In genomic region chr13:43374205-43374604, GRCm38 (mm10) we compare ENCODE assay signal across 26 mouse cellular contexts. TPM values are rescaled to one million over a fixed set of nuclear protein-coding genes. Genes with fewer than 3 reads are reported as not detected.
DNase-seq lines count a peak whose midpoint lies in the region; ATAC-seq and TF ChIP-seq lines count a peak whose summit lies in the region.
"Had no signal": no experiment of that assay in that cellular context is flagged by ENCODE, and none has a peak within 500 bp of the region (broad histone marks: within the 10 kb centered on the region; RNA-seq: fewer than 3 reads in every experiment).

No protein-coding gene starts in this region.

- TF ChIP-seq CTCF in heart, adult 2 months (IDR thresholded peaks at IDR 0.05): no peak
- TF ChIP-seq CTCF in lung, postnatal 0 days (IDR thresholded peaks at IDR 0.05): no peak

- no peak overlapping the region for H3K9ac ChIP-seq in heart, adult 2 months (ENCODE audit: low read depth, low read length)
- no peak overlapping the region for H3K9ac ChIP-seq in heart, embryonic 11.5 days (ENCODE audit: low read depth, low read length)
- H3K9ac ChIP-seq in liver, embryonic 11.5 days (ENCODE audit: low read depth, low read length): no peak overlapping the region
- no peak overlapping the region for H3K9ac ChIP-seq in lung, postnatal 0 days (replicated peaks; ENCODE audit: low read depth)
- H3K9ac ChIP-seq: embryonic facial prominence, embryonic 12.5 days; embryonic facial prominence, embryonic 15.5 days; forebrain, embryonic 13.5 days; heart, embryonic 12.5 days; heart, embryonic 15.5 days; hindbrain, embryonic 14.5 days had no signal

- TF ChIP-seq EP300 in heart, adult 2 months (IDR thresholded peaks at IDR 0.05; ENCODE audit: insufficient read depth, low read depth, low read length): no peak
- peak; percentile 62 for TF ChIP-seq EP300 in lung, postnatal 0 days (IDR thresholded peaks at IDR 0.05)

- intact Hi-C loops in heart, adult 2 months (cut with DNase I): no loop called here

- no peaks in the 10 kb centered on the region; the same call in 1 of the 2 replicates for H3K36me3 ChIP-seq in heart, adult 2 months (ENCODE audit: control insufficient read depth, insufficient read depth, low read length)
- H3K36me3 ChIP-seq in heart, embryonic 11.5 days (ENCODE audit: control insufficient read depth, insufficient read depth, low read length): peaks cover 21% of the 10 kb centered on the region
- peaks cover 23% of the 10 kb centered on the region for H3K36me3 ChIP-seq in liver, embryonic 11.5 days (ENCODE audit: control insufficient read depth, insufficient read depth, low read length)
- peaks cover 7% of the 10 kb centered on the region; the same call in 1 of the 2 replicates for H3K36me3 ChIP-seq in lung, postnatal 0 days (ENCODE audit: insufficient read depth, low read length)

- no peak for TF ChIP-seq POLR2A in heart, adult 2 months (IDR thresholded peaks at IDR 0.05; ENCODE audit: insufficient read depth, low read depth, low read length)

- no peaks in the 10 kb centered on the region for H3K79me2 ChIP-seq in heart, adult 2 months (replicated peaks; ENCODE audit: control insufficient read depth, insufficient read depth, low read length)

- peak overlapping the region; percentile 17 for H3K27ac ChIP-seq in heart, adult 2 months
- no peak overlapping the region for H3K27ac ChIP-seq in heart, embryonic 11.5 days (ENCODE audit: low read depth, low read length)
- peak overlapping the region; percentile 25; the same call in 1 of the 2 replicates for H3K27ac ChIP-seq in liver, embryonic 11.5 days (ENCODE audit: low read depth, low read length)
- peak overlapping the region; percentile 15; the same call in 1 of the 2 replicates for H3K27ac ChIP-seq in lung, postnatal 0 days (ENCODE audit: low read length)
- H3K27ac ChIP-seq: embryonic facial prominence, embryonic 15.5 days; forebrain, embryonic 13.5 days; heart, embryonic 15.5 days; hindbrain, embryonic 14.5 days; hindbrain, postnatal 0 days had no signal

- H3K4me3 ChIP-seq in heart, adult 2 months: no peak overlapping the region
- H3K4me3 ChIP-seq in heart, embryonic 11.5 days (ENCODE audit: low read depth, low read length): no peak overlapping the region
- no peak overlapping the region for H3K4me3 ChIP-seq in liver, embryonic 11.5 days (ENCODE audit: low read depth, low read length)
- no peak overlapping the region for H3K4me3 ChIP-seq in lung, postnatal 0 days (ENCODE audit: low read depth, low read length)
- H3K4me3 ChIP-seq: embryonic facial prominence, embryonic 12.5 days; embryonic facial prominence, embryonic 15.5 days; forebrain, embryonic 13.5 days; heart, embryonic 12.5 days; heart, embryonic 15.5 days had no signal

- no peaks in the 10 kb centered on the region for H3K27me3 ChIP-seq in heart, adult 2 months (ENCODE audit: control insufficient read depth, insufficient read depth, low read length)
- H3K27me3 ChIP-seq in heart, embryonic 11.5 days (ENCODE audit: control insufficient read depth, insufficient read depth, low read length): no peaks in the 10 kb centered on the region
- H3K27me3 ChIP-seq in liver, embryonic 11.5 days (replicated peaks; ENCODE audit: control insufficient read depth, insufficient read depth, low read length): no peaks in the 10 kb centered on the region
- H3K27me3 ChIP-seq in lung, postnatal 0 days (replicated peaks; ENCODE audit: insufficient read depth, low read length): no peaks in the 10 kb centered on the region
- H3K27me3 ChIP-seq: embryonic facial prominence, embryonic 12.5 days; embryonic facial prominence, embryonic 15.5 days; forebrain, embryonic 13.5 days; heart, embryonic 12.5 days; heart, embryonic 15.5 days had no signal

- H3K4me2 ChIP-seq in heart, embryonic 11.5 days: no peak overlapping the region
- H3K4me2 ChIP-seq in liver, embryonic 11.5 days: no peak overlapping the region
- H3K4me2 ChIP-seq in lung, postnatal 0 days (replicated peaks; ENCODE audit: low read depth, low read length): no peak overlapping the region
- H3K4me2 ChIP-seq: embryonic facial prominence, embryonic 12.5 days; embryonic facial prominence, embryonic 15.5 days; forebrain, embryonic 13.5 days; heart, embryonic 15.5 days; hindbrain, embryonic 14.5 days had no signal

- no peak for DNase-seq in heart, adult 2 months
- no peak for DNase-seq in liver, embryonic 11.5 days (ENCODE audit: low spot score)
- no peak for DNase-seq in liver
- peak; percentile 19 for DNase-seq in lung, postnatal 0 days (ENCODE audit: low spot score)
- no peak for DNase-seq in lung, postnatal 10 days
- DNase-seq: adrenal gland, adult 2 months; adrenal gland, postnatal 14 days; cerebellum, adult 11 months; cerebellum, adult 2 months; cerebellum, adult 9-11 months; cerebellum, postnatal 25 days; gastrocnemius, postnatal 25 days; heart, adult 18-20 months; heart, postnatal 10 days; heart, postnatal 4 days had no signal

- no peak for ATAC-seq in heart, embryonic 11.5 days (replicated peaks; ENCODE audit: insufficient number of reproducible peaks, low FRiP score, low TSS enrichment)
- ATAC-seq in liver, embryonic 11.5 days (replicated peaks; ENCODE audit: low FRiP score): no peak
- ATAC-seq in lung, postnatal 0 days: peak; percentile 72
- ATAC-seq: CD4-positive, CD25-positive, alpha-beta regulatory T cell, adult 4 months; forebrain, embryonic 13.5 days; forebrain, embryonic 16.5 days; hindbrain, postnatal 0 days; inflammation-experienced regulatory T-cells, adult 6 months had no signal

- peaks cover 4% of the 10 kb centered on the region for H3K4me1 ChIP-seq in heart, adult 2 months (ENCODE audit: control insufficient read depth, insufficient read depth, low read length)
- no peaks in the 10 kb centered on the region for H3K4me1 ChIP-seq in heart, embryonic 11.5 days (ENCODE audit: control insufficient read depth, insufficient read depth, low read length)
- no peaks in the 10 kb centered on the region; the same call in 1 of the 2 replicates for H3K4me1 ChIP-seq in liver, embryonic 11.5 days (replicated peaks; ENCODE audit: control insufficient read depth, insufficient read depth, low read length)
- H3K4me1 ChIP-seq in lung, postnatal 0 days (ENCODE audit: insufficient read depth, low read depth, low read length): no peaks in the 10 kb centered on the region
- H3K4me1 ChIP-seq: embryonic facial prominence, embryonic 15.5 days; forebrain, embryonic 13.5 days; heart, embryonic 12.5 days; heart, embryonic 15.5 days had no signal

- H3K9me3 ChIP-seq in heart, embryonic 11.5 days (replicated peaks; ENCODE audit: control insufficient read depth, low read length): no peaks in the 10 kb centered on the region
- no peaks in the 10 kb centered on the region for H3K9me3 ChIP-seq in liver, embryonic 11.5 days (ENCODE audit: control insufficient read depth, low read length)
- H3K9me3 ChIP-seq in lung, postnatal 0 days (ENCODE audit: low read length): no peaks in the 10 kb centered on the region
- H3K9me3 ChIP-seq: embryonic facial prominence, embryonic 15.5 days; forebrain, embryonic 13.5 days had no signal

- 70% methylated on average over 10 of the region's 10 CpGs for WGBS in heart, adult 2 months
- 80% methylated on average over 10 of the region's 10 CpGs for WGBS in heart, embryonic 11.5 days (ENCODE audit: insufficient replicate concordance)
- 78% methylated on average over 10 of the region's 10 CpGs for WGBS in liver, embryonic 11.5 days
- 61% methylated on average over 10 of the region's 10 CpGs for WGBS in lung, postnatal 0 days

RNA-seq across cellular contexts. Expression of gene Sirt5, which starts 8.9 kb away (rescaled TPM):
- 10 to 100 TPM; 53.9 to 58.9 TPM for total RNA-seq in heart, adult 2 months (2021)
- 25.7 and 37.5 TPM in 2 replicates for polyA plus RNA-seq in heart, adult 2 months (2012; rRNA removed)
- polyA plus RNA-seq in heart, embryonic 11.5 days (2014; fragmentation: Nextera tagmentation; extraction: Ambion mirVana): 23.6 and 26.4 TPM in 2 replicates
- polyA plus RNA-seq in liver, embryonic 11.5 days (2014; fragmentation: Nextera tagmentation; extraction: Ambion mirVana): 12.9 and 13.7 TPM in 2 replicates
- polyA plus RNA-seq in lung, postnatal 0 days (2015; fragmentation: Nextera tagmentation; extraction: Ambion mirVana): 11.9 and 15.6 TPM in 2 replicates

RNA-seq across cellular contexts. Expression of gene Nol7, which starts 24.0 kb away (rescaled TPM):
- 100 to 1,000 TPM; 102 to 120 TPM for total RNA-seq in heart, adult 2 months (2021)
- 23.0 and 27.1 TPM in 2 replicates for polyA plus RNA-seq in heart, adult 2 months (2012; rRNA removed)
- 141 and 151 TPM in 2 replicates for polyA plus RNA-seq in heart, embryonic 11.5 days (2014; fragmentation: Nextera tagmentation; extraction: Ambion mirVana)
- polyA plus RNA-seq in liver, embryonic 11.5 days (2014; fragmentation: Nextera tagmentation; extraction: Ambion mirVana): 221 and 223 TPM in 2 replicates
- 95.7 and 98.8 TPM in 2 replicates for polyA plus RNA-seq in lung, postnatal 0 days (2015; fragmentation: Nextera tagmentation; extraction: Ambion mirVana)
